Mouse (Mus musculus): Measurements from ENCODE around the gene Tent2.

The Tent2 gene

DNA sequence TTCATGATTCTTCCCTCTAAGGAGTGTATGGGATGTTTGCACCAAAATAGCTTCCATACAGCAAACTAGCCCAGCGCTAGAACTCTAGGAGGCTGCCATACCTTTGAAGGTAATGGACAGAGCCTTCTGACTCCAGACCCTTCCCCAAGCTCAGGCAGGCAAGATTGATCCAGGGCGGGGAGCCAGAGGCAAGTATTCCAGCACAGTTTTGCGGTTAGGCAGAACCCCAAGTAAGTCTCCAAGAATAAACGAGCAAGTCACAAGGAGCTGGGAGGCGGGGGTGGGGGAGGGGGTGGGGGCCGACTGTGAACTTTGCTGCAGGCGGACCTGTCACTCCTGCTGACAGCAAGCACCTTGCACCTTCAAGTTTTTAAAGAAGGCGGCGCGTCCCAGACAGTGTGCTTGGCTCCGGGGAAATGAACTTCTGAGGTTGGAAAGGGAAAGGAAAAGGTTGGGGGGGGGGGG is 48.3 kb downstream of the Tent2 start:
- no peak for DNase-seq (ENCODE audit: low read depth, low spot score)

GRCm38 (mm10) chr13:93141184-93141583 is 51.0 kb downstream of the Tent2 start:
- DNase-seq (ENCODE audit: low read depth, low spot score) = no peak

GRCm38 (mm10) chr13:93138059-93138458 is 54.1 kb downstream of the Tent2 start:
- no peak for DNase-seq (ENCODE audit: low read depth, low spot score)

DNA sequence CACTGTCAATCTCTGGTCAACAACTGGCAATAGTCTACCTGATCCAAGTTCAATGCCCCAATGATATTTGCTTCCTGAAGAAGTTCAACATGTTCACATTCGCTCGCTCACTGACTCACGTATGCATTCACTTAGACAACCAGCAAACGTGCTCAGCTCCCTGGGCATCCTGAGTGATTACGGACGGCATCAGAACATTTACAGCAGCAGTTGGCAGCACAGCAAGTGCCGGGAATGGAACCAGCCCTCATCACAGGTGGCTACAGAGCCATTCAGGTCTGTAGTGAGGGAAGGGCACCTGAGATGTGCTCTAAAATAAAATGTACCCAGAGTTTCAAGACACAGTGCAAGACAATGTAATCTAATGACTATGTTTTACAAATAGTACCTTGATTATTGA is 55.1 kb downstream of the Tent2 start:
- no peak for DNase-seq (ENCODE audit: low read depth, low spot score)

GRCm38 (mm10) chr13:93136251-93136650 is 55.9 kb downstream of the Tent2 start:
- no peak for DNase-seq (ENCODE audit: low read depth, low spot score)

- no peak for DNase-seq (ENCODE audit: low read depth, low spot score)
Measured at GRCm38 (mm10) chr13:93135501-93135900, 56.7 kb downstream of the Tent2 start.

DNA sequence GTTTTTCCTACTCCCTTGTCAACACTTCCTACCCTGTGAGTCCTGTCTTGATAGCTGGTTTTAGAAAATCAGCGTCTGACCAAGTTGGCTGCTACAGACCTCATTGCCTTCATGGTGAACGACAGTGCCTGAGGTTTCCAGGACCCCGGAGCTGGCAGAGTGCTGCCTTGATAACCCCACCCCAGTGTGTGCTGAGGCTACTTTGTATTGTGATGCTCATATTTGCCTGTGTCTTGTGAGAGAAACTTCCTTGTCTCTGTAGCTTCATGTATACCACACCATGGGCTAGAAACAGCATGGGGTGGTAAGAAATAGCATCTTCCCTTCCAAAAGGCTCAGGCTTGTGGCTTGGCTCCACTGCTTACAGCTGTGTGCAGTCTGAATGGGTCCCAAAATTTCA is 61.5 kb downstream of the Tent2 start:
- DNase-seq (ENCODE audit: low read depth, low spot score) = no peak

DNA sequence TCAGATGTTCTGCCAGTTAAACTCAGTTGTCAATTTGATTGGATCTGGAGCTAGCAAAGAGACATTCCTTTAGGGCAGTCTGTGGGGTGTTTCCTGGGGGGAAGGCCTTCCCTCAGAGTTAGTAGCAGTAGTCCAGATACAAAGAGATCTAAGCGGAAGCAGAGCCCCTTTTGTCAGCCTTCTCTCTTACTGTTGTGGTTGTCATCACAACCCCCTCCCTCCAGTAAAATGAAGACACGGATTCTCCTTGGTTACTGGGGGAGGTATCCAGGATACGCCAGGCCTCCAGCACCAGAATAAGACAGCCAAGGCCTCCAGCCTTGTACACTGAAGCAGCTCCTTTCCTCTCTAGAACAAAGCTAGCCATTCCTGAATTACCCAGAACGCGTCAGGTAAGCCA is 63.2 kb downstream of the Tent2 start:
- no peak for DNase-seq (ENCODE audit: low read depth, low spot score)

DNA sequence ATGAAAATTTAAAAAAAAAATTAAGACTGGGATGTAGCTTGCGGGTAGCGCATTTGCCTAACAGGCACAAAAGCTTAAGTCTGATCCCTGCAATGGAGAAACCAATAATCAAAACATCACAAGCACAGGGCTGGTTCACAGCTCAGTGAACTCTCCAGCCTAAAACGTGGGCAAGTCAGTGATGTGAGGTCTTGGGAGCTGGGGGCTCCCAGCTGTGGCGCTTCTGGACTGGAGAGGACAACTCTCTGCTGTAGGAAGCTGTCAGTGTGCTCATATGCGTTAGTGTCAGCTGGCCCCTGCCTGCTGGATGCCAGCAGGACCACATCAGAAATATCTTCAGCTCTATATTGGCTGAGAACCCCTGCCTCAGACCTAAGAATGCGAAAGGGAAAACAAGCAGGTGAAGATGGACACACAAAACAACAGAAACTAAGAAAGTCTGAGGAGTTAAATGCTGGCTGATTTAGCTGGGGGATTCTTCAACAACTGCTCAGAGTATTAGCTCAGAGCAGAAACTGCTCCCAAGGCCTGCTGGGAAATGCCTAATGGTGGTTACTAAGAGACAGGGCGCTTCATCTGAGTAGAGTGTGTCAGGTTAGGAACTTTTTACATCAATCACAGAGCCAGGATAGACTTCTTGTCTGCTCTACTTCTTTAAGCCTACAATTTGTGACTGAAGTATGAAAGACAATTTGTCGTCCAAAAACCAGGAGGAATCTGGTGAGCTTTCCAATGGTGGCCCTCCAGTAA is 63.9 kb downstream of the Tent2 start:
- no peak for DNase-seq (ENCODE audit: low read depth, low spot score)

- DNase-seq (ENCODE audit: low read depth, low spot score) = no peak
Measured at GRCm38 (mm10) chr13:93122321-93122720, 69.9 kb downstream of the Tent2 start.

GRCm38 (mm10) chr13:93117241-93117640 is 74.9 kb downstream of the Tent2 start:
- no peak for DNase-seq (ENCODE audit: low read depth, low spot score)

GRCm38 (mm10) chr13:93102340-93103090 is 89.7 kb downstream of the Tent2 start:
- no peak for DNase-seq (ENCODE audit: low read depth, low spot score)

GRCm38 (mm10) chr13:93098596-93098995 is 93.6 kb downstream of the Tent2 start:
- DNase-seq (ENCODE audit: low read depth, low spot score) = no peak

DNA sequence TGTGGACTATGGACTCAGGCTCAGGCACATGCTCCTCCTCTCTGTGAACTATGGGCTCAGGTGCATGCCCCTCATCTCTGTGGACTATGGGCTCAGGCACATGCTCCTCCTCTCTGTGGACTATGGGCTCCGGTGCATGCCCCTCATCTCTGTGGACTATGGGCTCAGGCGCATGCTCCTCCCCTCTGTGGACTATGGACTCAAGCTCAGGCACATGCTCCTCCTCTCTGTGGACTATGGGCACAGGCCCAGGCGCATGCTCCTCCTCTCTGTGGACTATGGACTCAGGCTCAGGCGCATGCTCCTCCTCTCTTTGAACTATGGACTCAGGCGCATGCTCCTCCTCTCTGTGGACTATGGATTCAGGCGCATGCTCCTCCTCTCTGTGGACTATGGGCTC is 95.5 kb downstream of the Tent2 start:
- DNase-seq (ENCODE audit: low read depth, low spot score) = no peak

Data from c-Kit-negative CD71-positive TER-119-positive erythroid progenitor cells, embryonic 14.5 days (primary cell).